Comparison of ENCODE assay signal across 1 mouse cellular context in genomic region chr7:81845313-81845712, GRCm38 (mm10).
TF ChIP-seq lines count a peak whose summit lies in the region.

No protein-coding gene starts in this region.

TF ChIP-seq in myocyte, 11 proteins besides CTCF, POLR2A, EP300 and RAD21 (continued from another document):
- TF ChIP-seq CEBPB (IDR thresholded peaks at IDR 0.05; ENCODE audit: insufficient read depth, poor library complexity, severe bottlenecking), result no peak
